Mouse (Mus musculus): ENCODE measurements around the gene Basp1.
"Not testable (repeated sequence)": the region's sequence is repeated elsewhere in the genome, so short reads cannot be mapped to it uniquely, and the experiment has no call there.

The Basp1 gene

DNA sequence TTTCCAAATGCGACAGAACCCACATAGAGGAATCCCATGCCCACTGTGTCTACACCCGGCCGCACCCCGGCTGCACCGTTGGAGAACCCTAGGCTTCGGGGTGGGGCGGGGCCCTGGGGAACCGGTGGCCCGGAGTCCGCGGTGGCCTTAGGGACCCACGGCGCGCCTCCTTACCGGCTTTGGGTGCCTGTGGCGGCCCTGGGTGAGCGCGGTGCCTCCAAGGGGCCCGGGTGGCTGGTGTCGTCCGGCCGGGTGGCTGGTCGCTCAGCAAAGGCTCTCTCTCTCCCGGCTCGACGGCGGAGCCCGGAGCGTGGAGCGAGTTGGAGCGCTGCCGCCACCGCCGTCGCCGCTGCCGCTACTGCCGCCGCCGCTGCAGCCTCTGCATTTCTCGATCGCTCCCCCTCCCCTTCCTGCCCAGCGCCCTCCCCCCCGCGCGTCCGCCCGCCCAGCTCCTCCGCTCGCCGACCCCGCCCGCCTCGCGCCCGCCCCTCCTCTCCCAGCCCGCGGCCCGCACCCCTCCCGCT is at the start of gene Basp1:
Gene Basp1 (minus strand): TSS at position 387 of the 524 bp plus-strand sequence.
- peak; percentile 65 for DNase-seq (ENCODE audit: low spot score)

DNA sequence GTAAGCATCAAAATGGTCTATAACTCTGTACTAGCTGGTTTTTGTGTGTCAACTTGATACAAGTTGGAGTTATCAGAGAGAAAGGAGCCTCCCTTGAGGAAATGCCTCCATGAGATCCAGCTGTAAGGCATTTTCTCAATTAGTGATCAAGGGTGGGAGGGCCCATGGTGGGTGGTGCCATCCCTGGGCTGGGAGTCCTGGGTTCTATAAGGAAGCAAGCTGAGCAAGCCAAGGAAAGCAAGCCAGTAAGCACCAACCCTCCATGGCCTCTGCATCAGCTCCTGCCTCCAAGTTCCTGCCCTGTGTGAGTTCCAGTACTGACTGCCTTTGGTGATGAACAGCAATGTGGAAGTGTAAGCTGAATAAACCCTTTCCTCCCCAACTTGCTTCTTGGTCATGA is 49.5 kb upstream of the Basp1 start:
- DNase-seq (ENCODE audit: low spot score): not testable (repeated sequence)

DNA sequence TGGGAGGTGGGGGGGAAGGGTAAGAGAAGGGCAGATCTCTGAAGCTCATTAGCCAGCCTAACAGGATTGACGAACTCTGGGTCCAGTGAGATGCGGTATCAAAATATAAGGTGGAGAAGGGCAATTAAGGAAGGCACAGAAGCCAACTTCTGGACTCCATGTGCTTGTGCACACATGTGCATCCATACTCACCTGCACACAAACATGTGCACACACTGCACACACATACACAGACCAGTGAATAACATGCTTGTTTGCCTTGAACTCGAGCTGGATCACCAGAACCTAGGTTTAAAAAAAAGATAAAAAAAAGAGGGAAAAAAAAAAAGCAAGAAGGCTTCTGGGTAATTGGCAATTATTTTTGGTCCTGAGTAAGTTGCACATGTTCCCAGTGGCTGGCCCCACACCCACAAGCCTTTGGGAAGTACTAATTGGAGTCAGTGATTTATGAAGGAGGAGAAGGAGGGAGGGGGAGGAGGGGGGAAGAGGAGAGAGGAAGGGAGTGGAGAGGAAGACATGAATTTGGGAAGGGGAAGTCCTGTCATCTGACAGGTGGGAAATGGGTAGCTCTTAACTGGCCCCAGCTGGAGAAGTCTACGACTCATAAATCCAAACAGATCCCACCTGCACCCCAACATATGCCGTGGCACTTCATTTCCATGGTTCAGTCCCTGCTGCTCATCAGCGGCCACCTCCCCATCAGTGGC is 48.6 kb upstream of the Basp1 start:
- no peak for DNase-seq (ENCODE audit: low spot score)

- DNase-seq (ENCODE audit: low spot score): no peak
Measured at GRCm38 (mm10) chr15:25459901-25460300, 46.3 kb upstream of the Basp1 start.

DNA sequence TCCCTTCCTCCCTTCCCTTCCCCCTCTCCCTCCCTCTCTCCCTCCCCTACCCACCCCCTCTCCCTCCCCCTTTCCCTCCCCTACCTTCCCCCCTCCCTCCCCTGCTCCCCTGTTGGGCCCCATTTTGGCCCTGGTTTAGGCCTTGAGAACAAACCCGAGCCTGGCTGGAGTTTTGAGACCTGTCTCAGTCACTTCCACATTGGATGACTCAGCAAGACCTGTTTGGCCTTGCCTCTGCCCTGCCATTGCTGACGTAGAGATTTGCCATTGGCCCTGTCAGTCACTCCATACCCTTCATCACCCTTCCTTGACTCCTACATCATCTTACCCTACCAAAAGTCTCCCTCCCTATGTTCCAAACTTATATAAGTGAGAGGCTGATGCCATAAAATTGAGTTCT is 43.9 kb upstream of the Basp1 start:
- no peak for DNase-seq (ENCODE audit: low spot score)

- DNase-seq (ENCODE audit: low spot score): no peak
Measured at GRCm38 (mm10) chr15:25453538-25453937, 40.0 kb upstream of the Basp1 start.

DNA sequence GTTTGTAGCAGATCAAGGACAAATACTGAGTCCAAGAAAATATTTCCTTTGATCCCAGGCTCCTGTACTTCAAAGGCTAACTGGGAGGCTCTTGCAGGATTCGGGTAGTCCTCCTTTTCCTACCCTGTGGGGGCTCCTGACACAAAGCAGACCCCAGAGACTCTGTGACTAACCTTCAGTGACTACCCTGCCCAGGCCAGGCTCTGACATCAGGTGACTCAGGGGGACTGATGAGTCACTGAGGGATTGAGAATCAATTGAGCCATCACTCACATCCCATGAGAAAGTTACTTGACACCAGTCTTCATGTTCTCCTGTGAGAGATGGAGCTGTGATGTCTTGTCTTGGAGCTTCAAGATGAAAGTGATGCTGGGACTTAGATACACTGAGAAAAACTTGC is 35.8 kb upstream of the Basp1 start:
- DNase-seq (ENCODE audit: low spot score): no peak

GRCm38 (mm10) chr15:25448703-25449340 is 35.3 kb upstream of the Basp1 start:
- no peak for DNase-seq (ENCODE audit: low spot score)

DNA sequence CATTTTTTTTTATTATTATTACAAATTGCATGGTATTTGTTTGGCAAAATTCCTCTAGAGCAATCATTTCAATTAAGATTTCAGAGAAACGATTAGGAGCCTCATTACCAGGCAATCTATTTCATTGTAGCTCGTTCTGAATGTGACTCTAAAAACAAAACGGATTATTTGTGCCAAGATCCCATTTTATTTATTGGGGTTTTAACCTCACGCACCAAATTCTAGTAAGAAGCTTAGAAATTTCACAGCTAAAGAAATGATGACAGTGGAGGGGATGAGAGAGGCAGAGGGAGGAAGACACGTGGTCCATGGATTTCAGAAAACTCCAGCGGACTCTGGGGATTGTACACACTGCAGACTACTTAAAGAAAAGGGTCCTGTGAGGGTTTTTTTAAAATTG is 33.6 kb upstream of the Basp1 start:
- no peak for DNase-seq (ENCODE audit: low spot score)

GRCm38 (mm10) chr15:25446155-25446487 is 32.6 kb upstream of the Basp1 start:
- no peak for DNase-seq (ENCODE audit: low spot score)

DNA sequence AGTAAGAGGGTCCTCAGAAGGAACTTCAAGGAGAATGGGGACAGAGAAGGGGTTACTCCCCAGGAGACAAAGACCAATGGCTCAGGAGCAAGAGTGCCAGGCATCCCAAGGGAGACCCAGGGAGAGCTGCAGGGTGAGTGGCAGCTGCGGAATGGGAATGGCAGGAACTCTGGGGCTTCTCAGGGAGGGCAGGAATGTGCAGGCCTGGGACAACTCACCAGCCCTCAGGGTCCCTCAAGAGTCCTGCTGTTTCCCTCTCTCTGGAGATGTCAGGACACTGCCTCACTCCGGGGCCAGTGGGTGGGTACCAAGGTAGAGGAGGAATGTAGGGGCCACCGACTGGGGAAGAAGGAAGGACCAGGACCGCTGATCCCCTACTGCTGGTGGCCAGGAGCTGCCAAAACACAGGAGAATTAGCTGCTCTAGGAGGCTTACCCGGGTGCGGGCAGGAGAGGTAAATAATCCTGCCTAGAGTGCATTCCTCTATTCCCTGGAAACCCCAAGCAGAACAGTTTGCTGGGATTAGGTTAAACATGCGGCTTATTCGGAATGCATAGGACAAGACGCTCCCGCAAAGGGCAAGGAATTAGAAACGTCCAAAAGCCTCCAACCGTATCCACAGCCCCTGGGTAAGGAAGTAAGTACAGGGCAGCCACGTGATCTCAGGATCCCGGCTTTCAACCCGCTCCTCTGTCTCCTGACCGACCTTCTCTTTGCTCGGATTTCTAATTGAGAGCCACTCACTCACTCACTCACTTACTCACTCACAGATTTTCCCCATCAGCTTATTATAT is 32.0 kb upstream of the Basp1 start:
- DNase-seq (ENCODE audit: low spot score): no peak

DNA sequence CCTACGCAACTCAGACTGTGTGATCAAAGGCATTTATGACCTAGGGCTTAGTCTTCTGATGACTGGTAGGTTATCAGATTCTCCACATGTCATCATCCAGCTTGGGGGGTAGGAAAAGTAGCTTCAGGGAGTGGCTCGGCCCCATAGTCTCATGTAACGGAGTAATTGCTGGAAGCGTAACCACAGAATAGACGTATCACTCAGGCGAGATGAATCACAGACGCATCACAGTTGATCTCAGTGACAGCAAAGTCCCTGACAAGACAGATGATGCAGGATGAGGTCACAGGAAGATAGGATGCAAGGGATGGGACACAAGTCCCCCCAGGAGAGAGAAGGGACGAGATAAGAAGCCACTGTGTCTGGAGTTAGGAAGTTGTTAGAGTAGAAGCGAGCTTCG is 30.6 kb upstream of the Basp1 start:
- no peak for DNase-seq (ENCODE audit: low spot score)

GRCm38 (mm10) chr15:25443140-25443790 is 29.7 kb upstream of the Basp1 start:
- DNase-seq (ENCODE audit: low spot score): no peak

DNA sequence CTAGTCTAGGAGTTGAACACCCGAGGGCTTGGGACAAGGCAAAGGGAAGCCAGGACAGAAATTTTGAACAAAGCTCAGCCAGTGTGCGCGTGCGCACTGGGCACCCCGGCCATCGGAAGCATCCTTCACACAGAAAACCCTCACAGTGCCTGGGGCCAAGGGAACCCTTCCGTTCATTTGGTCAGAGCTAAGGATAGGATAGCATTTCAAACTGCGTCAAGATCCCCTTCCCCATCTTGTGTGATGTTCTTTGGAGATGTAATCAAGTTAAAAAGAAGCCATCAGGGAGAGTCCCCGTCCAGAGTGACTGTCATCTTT is 28.3 kb upstream of the Basp1 start:
- no peak for DNase-seq (ENCODE audit: low spot score)

GRCm38 (mm10) chr15:25440991-25441867 is 27.7 kb upstream of the Basp1 start:
- DNase-seq (ENCODE audit: low spot score): no peak

DNA sequence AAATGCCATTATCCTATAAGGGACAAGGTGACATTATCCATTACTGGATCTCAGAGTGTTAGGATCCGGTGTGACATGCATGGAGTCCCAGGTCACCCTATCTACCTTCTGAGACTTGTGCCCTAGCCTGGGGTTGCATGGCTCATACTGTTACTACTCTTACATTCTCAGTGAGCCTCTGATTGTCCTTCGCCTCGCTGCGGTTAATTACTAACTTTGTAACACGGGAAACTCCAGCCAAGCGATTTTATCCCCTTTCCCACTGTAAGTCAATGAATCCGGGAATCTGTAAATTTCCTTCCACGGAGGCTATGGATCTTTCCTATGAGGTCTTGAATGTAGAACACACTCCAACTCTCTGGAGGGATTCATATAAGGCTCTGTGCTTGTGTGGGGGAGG is 26.8 kb upstream of the Basp1 start:
- no peak for DNase-seq (ENCODE audit: low spot score)

GRCm38 (mm10) chr15:25432341-25432740 is 18.8 kb upstream of the Basp1 start:
- DNase-seq (ENCODE audit: low spot score): no peak

DNA sequence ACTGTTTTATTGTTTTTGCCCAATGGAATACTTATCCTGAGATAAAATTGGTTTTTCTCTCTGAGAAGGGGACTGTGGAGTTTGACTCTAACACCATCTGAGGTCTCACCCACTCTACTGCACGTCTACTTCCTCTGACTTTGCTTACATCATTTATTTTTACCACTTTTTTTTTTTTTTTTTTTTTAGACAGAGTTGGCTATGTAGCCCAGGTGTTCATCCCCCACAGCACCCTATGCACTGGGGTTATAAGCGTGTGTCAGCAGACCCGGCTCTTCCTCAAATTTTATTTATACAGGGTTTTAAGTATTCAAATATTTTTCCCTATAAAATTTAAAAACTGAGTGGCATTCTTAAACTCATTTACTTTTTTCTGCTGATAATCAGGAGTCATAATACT is 16.6 kb upstream of the Basp1 start:
- DNase-seq (ENCODE audit: low spot score): no peak

- no peak for DNase-seq (ENCODE audit: low spot score)
Measured at GRCm38 (mm10) chr15:25429007-25429406, 15.4 kb upstream of the Basp1 start.

- DNase-seq (ENCODE audit: low spot score): no peak
Measured at GRCm38 (mm10) chr15:25428551-25428950, 15.0 kb upstream of the Basp1 start.

DNA sequence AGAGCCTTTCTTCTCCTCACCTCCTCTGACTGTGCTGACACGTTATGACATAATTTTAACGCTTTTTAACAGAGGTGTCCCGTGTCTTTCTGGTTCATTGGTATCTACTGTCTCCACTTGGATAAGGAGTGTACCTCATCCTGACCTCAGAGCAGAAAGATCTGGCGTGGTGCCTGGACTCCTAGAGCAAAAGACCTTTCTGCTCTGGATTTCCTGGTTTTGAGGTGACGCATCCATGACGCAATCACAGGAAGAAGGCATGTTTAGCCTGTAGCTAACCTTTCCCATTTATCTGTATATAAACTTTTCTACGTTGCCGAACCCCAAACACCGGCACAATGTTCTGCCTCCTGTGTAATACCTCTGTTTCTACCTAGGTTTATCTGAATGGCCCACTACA is 6.7 kb upstream of the Basp1 start:
- no peak for DNase-seq (ENCODE audit: low spot score)

DNA sequence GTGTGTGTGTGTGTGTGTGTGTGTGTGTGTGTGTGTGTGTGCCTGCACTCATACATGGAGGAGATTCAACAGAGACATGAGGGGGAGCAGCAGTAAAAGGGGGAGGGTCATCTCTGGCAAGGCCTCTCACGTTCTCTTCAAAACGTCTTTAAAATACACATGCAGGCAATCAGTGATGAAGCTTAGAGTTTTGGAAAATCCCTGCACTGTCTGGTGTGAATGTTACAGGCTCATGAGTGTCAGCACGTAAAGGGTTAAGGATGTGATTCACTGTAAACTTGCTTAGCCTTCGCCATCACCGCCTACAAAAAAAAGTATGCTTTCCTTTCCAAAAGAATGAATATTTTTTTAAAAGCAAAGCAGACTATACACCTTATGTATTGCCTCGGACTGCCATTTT is 2.8 kb upstream of the Basp1 start:
- DNase-seq (ENCODE audit: low spot score): no peak
